Mouse (Mus musculus) intestine, embryonic 16.5 days (tissue): ENCODE measurements around the gene Adamts20. TPM values are rescaled to one million over a fixed set of nuclear protein-coding genes. Genes with fewer than 3 reads are reported as not detected.

Experiments used
- ATAC-seq: fragments of 200-750 bp; cut with Nextera tagmentation; 2 replicates; pipeline ENCODE4 v1.8.0; 2017; ENCODE audit warnings: moderate TSS enrichment, moderate library complexity
- H3K27ac ChIP-seq: fragments of 300-500 bp; sonication (generic); 2 replicates; pipeline ENCODE4 v1.5.1; 2014; ENCODE audit warnings: mild to moderate bottlenecking, low read length
- H3K27me3 ChIP-seq: fragments of 300-500 bp; sonication (generic); replicated peaks from 2 replicates; pipeline ENCODE4 v1.6.1; 2014; ENCODE audit warnings: low read length, control low read depth, mixed read lengths; ENCODE audit not compliant: control insufficient read depth, insufficient read depth
- H3K36me3 ChIP-seq: fragments of 300-500 bp; sonication (generic); 2 replicates; pipeline ENCODE4 v1.6.1; 2014; ENCODE audit warnings: low read length, control low read depth; ENCODE audit not compliant: control insufficient read depth, insufficient read depth
- H3K4me1 ChIP-seq: fragments of 300-500 bp; sonication (generic); 2 replicates; pipeline ENCODE4 v1.6.1; 2014; ENCODE audit warnings: low read length, control low read depth, mixed read lengths; ENCODE audit not compliant: control insufficient read depth, insufficient read depth
- H3K4me2 ChIP-seq: fragments of 300-500 bp; sonication (generic); 2 replicates; pipeline ENCODE4 v1.6.1; 2014; ENCODE audit warnings: low read depth, low read length, control low read depth
- H3K4me3 ChIP-seq: fragments of 300-500 bp; sonication (generic); 2 replicates; pipeline ENCODE4 v1.5.1; 2014; ENCODE audit warnings: mild to moderate bottlenecking, low read length
- H3K9ac ChIP-seq: fragments of 300-500 bp; sonication (generic); 2 replicates; pipeline ENCODE4 v1.6.1; 2014; ENCODE audit warnings: low read depth, low read length
- H3K9me3 ChIP-seq: fragments of 300-500 bp; sonication (generic); 2 replicates; pipeline ENCODE4 v1.6.1; 2016; ENCODE audit warnings: low read length, control low read depth; ENCODE audit not compliant: control insufficient read depth
- WGBS: fragments of 180-500 bp; shearing (Covaris S2); extraction: QIAGEN DNeasy Blood & Tissue Kit; methylation state at CpG from one replicate; pipeline ENCODE4 v1.1.7; 2014; 5-methylcytosine and 5-hydroxymethylcytosine counted together
- polyA plus RNA-seq: library from polyadenylated mRNA; unstranded; fragments of >200 nt; fragmentation: Nextera tagmentation; extraction: Ambion mirVana; gene quantifications from 2 replicates; pipeline ENCODE4 v1.2.1, GENCODE M21; 2015

Gene Adamts20
- polyA plus RNA-seq, 1 experiment from 2014 or later: 1.3 TPM

DNA sequence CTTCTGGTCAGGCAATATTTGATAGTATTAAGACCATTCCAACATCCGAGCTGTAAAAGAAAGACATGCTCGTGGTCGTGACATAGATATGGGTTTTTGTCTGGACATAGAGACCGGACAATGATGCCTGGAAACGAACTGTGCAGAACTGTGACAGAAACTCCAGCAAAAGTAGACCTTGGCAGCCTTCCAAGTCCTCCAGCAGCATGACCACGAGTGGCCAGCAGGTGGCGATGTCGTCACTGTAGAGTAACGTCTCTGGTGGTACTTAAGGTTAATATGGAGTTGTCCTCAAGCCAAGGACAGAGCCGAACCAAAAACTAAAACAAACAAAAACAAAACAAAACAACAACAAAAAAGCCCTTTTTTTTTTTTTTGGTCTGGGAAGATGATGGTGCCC is 199.6 kb downstream of the Adamts20 start:
- Histone ChIP-seq H3K4me2 (no peak overlapping the region), H3K27me3 (no peaks in the 10 kb centered on the region), H3K27ac (no peak overlapping the region), H3K36me3 (no peaks in the 10 kb centered on the region), H3K9ac (no peak overlapping the region), H3K9me3 (no peaks in the 10 kb centered on the region), H3K4me1 (no peaks in the 10 kb centered on the region), H3K4me3 (no peak overlapping the region)
- WGBS: 25% methylated on average over 10 of the region's 10 CpGs
- no peak for ATAC-seq

DNA sequence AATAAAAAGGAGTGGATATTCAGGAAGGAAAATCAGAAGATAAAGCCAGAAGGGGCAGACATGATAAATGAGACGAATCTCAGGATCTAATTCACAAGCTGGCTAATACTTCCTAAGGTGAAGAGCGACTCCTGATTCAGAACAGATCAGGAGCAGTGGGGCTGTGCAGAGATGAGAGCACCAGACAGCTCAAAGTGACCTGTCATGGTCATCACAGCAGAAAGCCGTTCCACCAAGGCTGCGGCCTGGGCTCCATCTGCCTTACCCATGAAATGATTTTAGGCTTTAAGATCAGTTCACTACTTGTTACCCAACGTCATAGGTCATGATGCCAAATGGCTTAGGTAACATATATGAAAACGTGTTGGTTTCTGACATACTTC is 200.7 kb downstream of the Adamts20 start:
- Histone ChIP-seq H3K4me1 (no peaks in the 10 kb centered on the region), H3K4me3 (no peak overlapping the region), H3K4me2 (no peak overlapping the region), H3K27ac (no peak overlapping the region), H3K9me3 (no peaks in the 10 kb centered on the region), H3K9ac (no peak overlapping the region), H3K36me3 (no peaks in the 10 kb centered on the region), H3K27me3 (no peaks in the 10 kb centered on the region)
- no peak for ATAC-seq
- 82% methylated on average over 6 of the region's 6 CpGs for WGBS

DNA sequence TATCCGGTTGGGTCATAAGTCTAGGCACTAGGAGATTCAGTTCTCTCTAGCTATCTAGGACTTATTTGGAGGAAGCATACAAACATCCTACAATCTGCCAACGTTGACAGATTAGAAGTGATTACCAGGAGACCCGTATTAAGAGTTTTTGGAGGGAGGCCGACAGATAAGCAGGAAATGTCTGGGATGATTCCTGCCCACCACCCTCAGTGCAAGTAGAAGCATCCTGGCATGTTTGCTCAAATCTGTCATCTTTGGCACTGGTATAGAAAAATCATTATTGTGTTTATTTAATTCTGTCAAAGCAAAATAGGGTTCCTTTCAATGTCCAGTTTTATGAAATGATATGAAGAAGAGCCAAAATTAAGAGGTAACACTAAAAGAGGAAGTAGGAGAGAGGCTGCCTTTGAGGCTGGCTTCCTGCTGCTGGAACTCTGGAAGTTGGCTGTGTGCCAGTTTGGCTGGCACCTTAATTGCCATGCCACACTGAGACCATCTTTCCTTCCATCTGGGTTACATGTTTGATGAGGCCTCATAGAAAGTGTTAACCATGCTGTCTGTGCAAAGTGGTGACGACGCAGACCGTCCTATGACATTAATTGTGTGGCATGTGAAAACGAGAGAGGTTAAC is 201.2 kb downstream of the Adamts20 start:
- 60% methylated on average over 8 of the region's 8 CpGs for WGBS
- Histone ChIP-seq H3K27ac (no peak overlapping the region), H3K27me3 (no peaks in the 10 kb centered on the region), H3K4me3 (no peak overlapping the region), H3K4me1 (no peaks in the 10 kb centered on the region), H3K4me2 (no peak overlapping the region), H3K36me3 (no peaks in the 10 kb centered on the region), H3K9me3 (no peaks in the 10 kb centered on the region), H3K9ac (no peak overlapping the region)
- ATAC-seq: no peak

DNA sequence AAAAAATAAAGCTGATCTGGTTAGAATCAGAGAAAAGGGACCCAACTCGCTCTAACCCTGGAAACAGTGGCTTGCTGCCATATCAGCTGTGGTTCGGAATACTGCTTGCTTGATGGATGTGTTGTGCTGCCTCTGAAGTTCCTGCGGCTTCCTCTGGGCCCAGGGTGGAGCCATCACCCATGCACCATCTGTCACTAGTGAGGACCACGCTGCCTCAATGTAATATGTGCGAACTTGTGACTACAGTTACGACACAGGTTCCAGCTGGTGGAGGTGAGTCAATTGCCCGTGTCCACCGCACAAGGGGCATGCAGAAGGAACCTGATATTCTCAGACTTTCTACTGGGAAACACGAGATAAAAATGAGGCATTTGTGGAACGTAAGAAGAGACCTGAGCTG is 202.0 kb downstream of the Adamts20 start:
- Histone ChIP-seq H3K27me3 (no peaks in the 10 kb centered on the region), H3K36me3 (no peaks in the 10 kb centered on the region), H3K4me1 (no peaks in the 10 kb centered on the region), H3K27ac (no peak overlapping the region), H3K9me3 (no peaks in the 10 kb centered on the region), H3K4me2 (no peak overlapping the region), H3K4me3 (no peak overlapping the region), H3K9ac (no peak overlapping the region)
- 66% methylated on average over 10 of the region's 10 CpGs for WGBS
- ATAC-seq: no peak

DNA sequence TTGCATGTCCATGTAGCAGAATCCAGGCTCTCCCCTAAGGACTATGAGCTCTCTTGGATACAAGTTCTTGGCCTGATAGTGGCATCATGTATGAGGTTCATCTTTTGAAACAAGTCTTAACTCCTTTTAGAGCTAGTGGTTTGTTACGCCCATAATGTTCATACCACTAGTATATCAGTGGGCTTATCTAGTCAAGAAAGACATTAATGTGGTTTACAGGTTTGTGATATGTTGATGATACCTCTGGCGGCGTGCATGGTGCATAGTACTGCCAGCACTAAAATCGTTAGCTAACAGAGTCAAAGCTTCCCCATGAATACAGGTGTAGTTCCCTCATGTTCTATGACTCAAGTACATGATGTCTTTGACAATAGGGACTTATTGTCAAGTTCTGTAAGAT is 205.7 kb downstream of the Adamts20 start:
- Histone ChIP-seq H3K4me3 (no peak overlapping the region), H3K9ac (no peak overlapping the region), H3K27ac (no peak overlapping the region), H3K9me3 (no peaks in the 10 kb centered on the region), H3K4me2 (no peak overlapping the region), H3K27me3 (no peaks in the 10 kb centered on the region), H3K4me1 (no peaks in the 10 kb centered on the region), H3K36me3 (no peaks in the 10 kb centered on the region)
- WGBS: 92% methylated on average over 4 of the region's 4 CpGs
- ATAC-seq: no peak

DNA sequence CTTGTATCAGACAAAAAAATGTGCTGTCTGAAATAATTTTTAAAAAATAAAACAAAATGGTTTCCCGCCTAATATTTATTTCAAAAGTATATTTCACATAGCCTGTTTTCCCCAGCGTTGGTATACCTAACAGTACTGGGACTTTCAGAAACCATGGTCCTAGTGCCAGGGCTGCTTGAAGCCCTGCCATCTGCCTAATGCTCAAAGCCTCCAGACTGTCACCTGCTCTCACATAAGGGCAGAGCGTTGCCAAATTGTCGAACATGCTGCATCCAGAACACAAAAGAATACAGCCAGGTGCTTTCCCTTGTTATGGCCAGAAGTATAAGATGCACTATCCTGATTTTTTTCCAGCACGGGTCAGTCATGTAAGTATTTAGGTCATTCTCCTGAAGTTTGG is 209.7 kb downstream of the Adamts20 start:
- Histone ChIP-seq H3K9ac (no peak overlapping the region), H3K36me3 (no peaks in the 10 kb centered on the region), H3K27me3 (no peaks in the 10 kb centered on the region), H3K27ac (no peak overlapping the region), H3K4me3 (no peak overlapping the region), H3K9me3 (no peaks in the 10 kb centered on the region), H3K4me1 (no peaks in the 10 kb centered on the region), H3K4me2 (no peak overlapping the region)
- ATAC-seq: no peak
- WGBS: 92% methylated on average over 5 of the region's 5 CpGs

DNA sequence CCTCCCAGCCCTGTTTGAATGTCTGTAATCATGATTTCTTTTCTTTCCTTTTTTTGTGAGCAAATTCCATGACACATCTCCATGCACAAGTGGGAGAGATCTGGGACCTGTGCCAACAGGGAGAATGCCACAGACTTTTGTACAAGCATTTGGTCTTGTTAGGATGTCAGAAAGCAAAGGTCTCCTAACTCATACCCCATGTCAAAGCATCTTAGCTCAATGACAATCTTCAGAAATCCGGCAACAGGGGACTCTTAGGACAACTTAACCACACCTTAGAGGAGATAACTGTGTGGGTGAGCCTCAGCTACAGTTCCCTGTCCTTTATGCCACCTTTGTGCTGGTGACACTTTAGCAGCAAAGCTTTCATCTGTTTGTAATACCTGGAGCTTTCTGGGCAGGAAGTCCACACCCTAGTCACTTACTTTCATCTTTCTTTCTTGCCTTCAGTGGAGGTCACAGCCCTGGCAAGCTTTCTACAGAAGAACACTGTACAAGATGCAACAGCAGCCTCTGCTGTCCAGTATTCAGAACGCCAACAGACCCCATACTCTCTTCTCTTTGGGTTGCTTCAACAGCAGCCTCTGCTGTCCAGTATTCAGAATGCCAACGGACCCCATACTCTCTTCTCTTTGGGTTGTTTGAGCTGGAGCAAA is 210.2 kb downstream of the Adamts20 start:
- 75% methylated on average over 3 of the region's 3 CpGs for WGBS
- no peak for ATAC-seq
- H3K4me1 ChIP-seq: peaks cover 3% of the 10 kb centered on the region
- H3K9me3 ChIP-seq: no peaks in the 10 kb centered on the region
- no peaks in the 10 kb centered on the region for H3K27me3 ChIP-seq
- no peak overlapping the region for H3K4me3 ChIP-seq
- no peak overlapping the region for H3K4me2 ChIP-seq
- no peak overlapping the region for H3K27ac ChIP-seq
- H3K9ac ChIP-seq: no peak overlapping the region
- H3K36me3 ChIP-seq: no peaks in the 10 kb centered on the region

DNA sequence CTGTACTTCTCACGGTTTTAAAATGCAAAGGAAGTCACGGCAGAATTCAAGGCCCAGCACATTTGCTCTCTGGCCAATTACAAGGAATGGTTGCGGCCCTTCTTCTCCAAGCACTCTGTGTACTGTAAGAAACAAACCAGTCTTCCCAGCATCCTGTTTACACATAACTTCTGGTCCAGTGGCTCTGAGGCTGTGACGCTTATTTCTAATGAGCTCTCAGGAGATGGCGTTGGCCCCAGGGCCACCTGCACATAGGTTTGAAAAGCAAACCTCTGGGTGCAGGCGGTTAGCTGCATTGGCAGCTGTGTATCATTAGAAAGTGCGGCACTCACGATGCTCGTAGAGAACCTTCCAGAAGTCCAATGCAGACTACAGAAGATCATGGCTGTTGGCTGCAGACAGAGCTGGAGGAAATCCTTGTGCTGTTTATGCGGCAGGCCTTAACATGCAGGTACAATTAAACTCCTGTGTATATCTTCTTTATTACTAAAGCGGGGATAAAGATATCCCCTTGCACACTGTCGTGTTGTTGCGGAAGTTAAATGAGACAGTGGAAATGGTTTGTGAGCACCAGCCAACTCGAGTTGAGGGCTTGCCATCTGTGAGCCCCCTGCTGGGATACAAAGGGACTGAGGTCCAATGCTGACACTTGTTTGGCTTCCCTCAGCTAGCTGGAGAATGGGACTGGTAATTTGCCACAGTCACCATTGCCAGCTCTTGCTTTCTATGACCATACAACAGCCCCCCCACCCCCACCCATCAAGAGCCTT is 210.9 kb downstream of the Adamts20 start:
- ATAC-seq: no peak
- H3K27me3 ChIP-seq: no peaks in the 10 kb centered on the region
- no peaks in the 10 kb centered on the region for H3K36me3 ChIP-seq
- H3K27ac ChIP-seq: no peak overlapping the region
- H3K4me3 ChIP-seq: no peak overlapping the region
- peaks cover 7% of the 10 kb centered on the region for H3K4me1 ChIP-seq
- H3K9me3 ChIP-seq: no peaks in the 10 kb centered on the region
- no peak overlapping the region for H3K9ac ChIP-seq
- H3K4me2 ChIP-seq: no peak overlapping the region
- 74% methylated on average over 14 of the region's 14 CpGs for WGBS

DNA sequence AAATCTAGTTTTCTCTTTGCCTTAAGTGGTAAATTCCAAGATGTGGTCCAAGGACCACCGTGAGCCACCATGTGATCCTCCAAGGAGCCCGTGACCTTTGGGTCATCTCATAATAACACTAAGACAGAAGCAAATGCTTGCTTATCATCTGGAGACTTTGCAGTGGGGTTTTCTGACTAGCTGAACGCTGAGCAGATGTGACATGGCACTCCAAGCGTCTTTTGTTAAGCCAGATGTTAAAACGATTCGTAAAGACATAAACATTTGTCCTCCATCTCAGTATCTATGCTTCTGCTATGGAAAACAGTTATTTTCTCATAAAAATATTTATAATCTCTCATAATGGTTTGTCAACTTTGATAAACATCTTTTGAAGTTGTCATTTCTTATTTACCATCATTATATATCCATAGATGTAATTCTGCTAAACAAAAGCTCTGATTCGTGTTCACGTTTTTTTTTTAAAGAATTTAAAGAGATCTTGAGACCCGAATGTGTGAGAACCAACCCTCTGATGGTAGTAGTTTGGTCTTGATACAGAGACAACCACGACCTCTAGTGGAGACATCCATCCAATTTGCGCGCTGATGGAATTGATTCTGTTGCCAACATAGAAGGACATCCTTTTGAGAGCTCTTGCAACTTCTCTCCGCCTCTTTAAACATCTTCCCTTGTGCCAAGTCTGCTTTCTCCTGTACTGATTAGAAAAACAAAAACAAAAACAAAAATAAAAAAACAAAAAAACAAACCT is 212.1 kb downstream of the Adamts20 start:
- WGBS: 50% methylated on average over 13 of the region's 13 CpGs
- Histone ChIP-seq H3K9ac (no peak overlapping the region), H3K27me3 (no peaks in the 10 kb centered on the region), H3K36me3 (no peaks in the 10 kb centered on the region), H3K27ac (peak overlapping the region; percentile 58), H3K4me1 (peaks cover 7% of the 10 kb centered on the region), H3K4me3 (no peak overlapping the region), H3K9me3 (no peaks in the 10 kb centered on the region), H3K4me2 (no peak overlapping the region)
- peak; percentile 40 for ATAC-seq
